Mouse (Mus musculus) retina, embryonic 14.5 days (tissue): Measurements from ENCODE around the gene Lrmp.

Source experiments
- DNase-seq: peaks from one replicate; pipeline ENCODE4 v3.0.0-alpha.2; 2015; ENCODE audit warnings: low spot score

Gene Lrmp

GRCm38 (mm10) chr6:145202432-145203125 lies 87.1 kb downstream of the Lrmp start:
- no peak for DNase-seq

GRCm38 (mm10) chr6:145204440-145204839 lies 89.0 kb downstream of the Lrmp start:
- no peak for DNase-seq

GRCm38 (mm10) chr6:145205142-145205541 lies 89.7 kb downstream of the Lrmp start:
- DNase-seq: no peak

GRCm38 (mm10) chr6:145210056-145210680 lies 94.7 kb downstream of the Lrmp start:
- no peak for DNase-seq

GRCm38 (mm10) chr6:145210816-145211338 lies 95.4 kb downstream of the Lrmp start, which contains the start of the genes Casc1 and Etfrf1:
Gene Casc1 (minus strand): TSS chr6:145211005.
Gene Etfrf1 (plus strand): TSS chr6:145211134.
- peak; percentile 99 for DNase-seq

GRCm38 (mm10) chr6:145211376-145212305 lies 96.2 kb downstream of the Lrmp start:
- peak; percentile 64 for DNase-seq

- DNase-seq: no peak
Observed at GRCm38 (mm10) chr6:145213916-145214315, 98.5 kb downstream of the Lrmp start.

GRCm38 (mm10) chr6:145215826-145216225 lies 100.4 kb downstream of the Lrmp start:
- DNase-seq: no peak

GRCm38 (mm10) chr6:145224246-145224645 lies 108.8 kb downstream of the Lrmp start:
- DNase-seq: no peak
